Mouse (Mus musculus): ENCODE measurements at regions not wholly inside any gene's neighbourhood (a gene's known extent, or its start where the extent isn't known, plus 50 kb on each side); places are given as distances from the start of the nearest gene placed in this dataset.

GRCm38 (mm10) chr14:46067102-46067801 is 312.0 kb upstream of the Gm15217 start:
- no peak for TF ChIP-seq POLR2A (IDR thresholded peaks at IDR 0.05; ENCODE audit: insufficient read depth, low read depth, low read length)
- TF ChIP-seq CTCF (IDR thresholded peaks at IDR 0.05; ENCODE audit: insufficient read depth, low read depth, low read length): no peak
